Mouse (Mus musculus) MEL (cell line): ENCODE data around the gene Fam222a. TPM values are rescaled to one million over a fixed set of nuclear protein-coding genes. Genes with fewer than 3 reads are reported as not detected.

Experiments
- polyA plus RNA-seq, 2 experiments: library from polyadenylated mRNA; stranded (reverse) in 1 of 2; unstranded in 1 of 2; fragments of >175 nt in 1 of 2; fragments of >200 nt in 1 of 2; gene quantifications; 2 replicates each; pipeline versions ENCODE4 v1.2.1 to v1.2.4; 2012; ENCODE audit warnings: low replicate concordance in 2 of 2, low read depth in 1 of 2; ENCODE audit not compliant: insufficient read length in 2 of 2, insufficient read depth in 1 of 2, missing spikeins in 1 of 2
- total RNA-seq: library from RNA; depleted of rRNA; stranded (reverse); fragments of 300-350 nt; gene quantifications from 2 replicates; pipeline ENCODE4 v1.2.3, GENCODE M21; 2012; rRNA removed

Gene Fam222a
- total and polyA plus RNA-seq, 3 experiments = 0.27 to 0.70 TPM; not detected in 1

Other genes with a start within 250 kb of the Fam222a start
- gene Kctd10, start 187.5 kb upstream of the Fam222a start, total RNA-seq = 41.9 and 47.8 TPM in 2 replicates
- gene Kctd10, start 187.5 kb upstream of the Fam222a start, polyA plus RNA-seq = 10 to 100 TPM in 1 of 2 experiments, not detected in 1; 42.2 TPM
- 19.8 and 21.8 TPM in 2 replicates for gene Ube3b, start 187.4 kb upstream of the Fam222a start, total RNA-seq
- gene Ube3b, start 187.4 kb upstream of the Fam222a start, polyA plus RNA-seq = 100 to 1,000 TPM in 1 of 2 experiments, 10 to 100 TPM in 1; 45.4 to 150 TPM
- gene Mmab, start 124.0 kb upstream of the Fam222a start, total RNA-seq = 9.5 and 10.4 TPM in 2 replicates
- 10 to 100 TPM in 1 of 2 experiments, not detected in 1; 21.0 TPM for gene Mmab, start 124.0 kb upstream of the Fam222a start, polyA plus RNA-seq
- 26.3 and 33.5 TPM in 2 replicates for gene Mvk, start 123.7 kb upstream of the Fam222a start, total RNA-seq
- gene Mvk, start 123.7 kb upstream of the Fam222a start, polyA plus RNA-seq = 10 to 100 TPM in 1 of 2 experiments, not detected in 1; 37.7 TPM
- gene Trpv4, start 90.4 kb downstream of the Fam222a start, total RNA-seq = not detected in 2 replicates
- gene Trpv4, start 90.4 kb downstream of the Fam222a start, polyA plus RNA-seq = under 1 TPM in 1 of 2 experiments, not detected in 1; 0.29 TPM
- gene Gltp, start 123.0 kb downstream of the Fam222a start, total RNA-seq = 18.3 and 18.8 TPM in 2 replicates
- 100 to 1,000 TPM in 1 of 2 experiments, 10 to 100 TPM in 1; 67.2 to 211 TPM for gene Gltp, start 123.0 kb downstream of the Fam222a start, polyA plus RNA-seq
- gene Tchp, start 139.7 kb downstream of the Fam222a start, total RNA-seq = 10.4 and 13.6 TPM in 2 replicates
- gene Tchp, start 139.7 kb downstream of the Fam222a start, polyA plus RNA-seq = 10 to 100 TPM in 1 of 2 experiments, not detected in 1; 21.1 TPM
- 140 and 180 TPM in 2 replicates for gene Ankrd13a, start 206.7 kb downstream of the Fam222a start, total RNA-seq
- gene Ankrd13a, start 206.7 kb downstream of the Fam222a start, polyA plus RNA-seq = 100 to 1,000 TPM; 110 to 184 TPM
- 24.0 and 29.1 TPM in 2 replicates for gene Git2, start 207.5 kb downstream of the Fam222a start, total RNA-seq
- 10 to 100 TPM; 64.9 to 71.7 TPM for gene Git2, start 207.5 kb downstream of the Fam222a start, polyA plus RNA-seq